Mouse (Mus musculus): Measurements from ENCODE around the gene Abhd11. TPM values are rescaled to one million over a fixed set of nuclear protein-coding genes. Genes with fewer than 3 reads are reported as not detected.
"Not testable (repeated sequence)": the region's sequence is repeated elsewhere in the genome, so short reads cannot be mapped to it uniquely, and the experiment has no call there.

Gene Abhd11
- total and polyA plus RNA-seq, 3 experiments, result 21.7 to 61.2 (median 37.2) TPM

GRCm38 (mm10) chr5:135040059-135040458 lies 31.1 kb downstream of the Abhd11 start:
- peaks cover 76% of the 10 kb centered on the region for H3K36me3 ChIP-seq (replicated peaks)
- H3K27me3 ChIP-seq (ENCODE audit: insufficient read depth, low read length), result no peaks in the 10 kb centered on the region

GRCm38 (mm10) chr5:135040777-135041176 lies 31.8 kb downstream of the Abhd11 start:
- Histone ChIP-seq H3K36me3 (replicated peaks) (peaks cover 82% of the 10 kb centered on the region), H3K9me3 (replicated peaks) (no peaks in the 10 kb centered on the region), H3K4me1 (ENCODE audit: insufficient read depth, low read depth, low read length) (peaks cover 33% of the 10 kb centered on the region), H3K4me3 (ENCODE audit: low read depth, low read length) (no peak overlapping the region), H3K27me3 (ENCODE audit: insufficient read depth, low read length) (no peaks in the 10 kb centered on the region)
- ATAC-seq (ENCODE audit: extremely low read depth, insufficient number of reproducible peaks, low FRiP score, poor library complexity, severe bottlenecking) (no peak), DNase-seq (ENCODE audit: low spot score) (no peak)
- no peak for TF ChIP-seq CTCF (IDR thresholded peaks at IDR 0.05; ENCODE audit: low read depth, low read length)
- no peak for TF ChIP-seq GATA1 (IDR thresholded peaks at IDR 0.05; ENCODE audit: borderline replicate concordance, low read length)
- no peak for TF ChIP-seq GATA2 (IDR thresholded peaks at IDR 0.05; ENCODE audit: borderline replicate concordance, low read depth, low read length)
- TF ChIP-seq TAL1 (conservative IDR thresholded peaks at IDR 0.05; ENCODE audit: low read depth, low read length), result no peak
- no peak for TF ChIP-seq POLR2AphosphoS5 (IDR thresholded peaks at IDR 0.05; ENCODE audit: insufficient replicate concordance, low read depth, low read length)

More at GRCm38 (mm10) chr5:135040059-135040458, 31.1 kb downstream of the Abhd11 start:
- DNase-seq (ENCODE audit: low spot score) (no peak), ATAC-seq (ENCODE audit: extremely low read depth, insufficient number of reproducible peaks, low FRiP score, poor library complexity, severe bottlenecking) (no peak)
- H3K4me1 ChIP-seq (ENCODE audit: insufficient read depth, low read depth, low read length), result peaks cover 33% of the 10 kb centered on the region
- H3K4me3 ChIP-seq (ENCODE audit: low read depth, low read length), result no peak overlapping the region
- TF ChIP-seq GATA2 (IDR thresholded peaks at IDR 0.05; ENCODE audit: borderline replicate concordance, low read depth, low read length) (no peak), CTCF (IDR thresholded peaks at IDR 0.05; ENCODE audit: low read depth, low read length) (no peak), GATA1 (IDR thresholded peaks at IDR 0.05; ENCODE audit: borderline replicate concordance, low read length) (no peak), TAL1 (conservative IDR thresholded peaks at IDR 0.05; ENCODE audit: low read depth, low read length) (no peak), POLR2AphosphoS5 (IDR thresholded peaks at IDR 0.05; ENCODE audit: insufficient replicate concordance, low read depth, low read length) (no peak)
- no peaks in the 10 kb centered on the region for H3K9me3 ChIP-seq (replicated peaks)

GRCm38 (mm10) chr5:135042105-135042788 lies 33.3 kb downstream of the Abhd11 start:
- no peak for DNase-seq (ENCODE audit: low spot score)
- TF ChIP-seq GATA2 (IDR thresholded peaks at IDR 0.05; ENCODE audit: borderline replicate concordance, low read depth, low read length), result no peak
- TF ChIP-seq CTCF (IDR thresholded peaks at IDR 0.05; ENCODE audit: low read depth, low read length), result no peak
- TF ChIP-seq POLR2AphosphoS5 (IDR thresholded peaks at IDR 0.05; ENCODE audit: insufficient replicate concordance, low read depth, low read length), result no peak
- no peak for TF ChIP-seq TAL1 (conservative IDR thresholded peaks at IDR 0.05; ENCODE audit: low read depth, low read length)
- no peak for TF ChIP-seq GATA1 (IDR thresholded peaks at IDR 0.05; ENCODE audit: borderline replicate concordance, low read length)
- no peak overlapping the region for H3K4me3 ChIP-seq (ENCODE audit: low read depth, low read length)

GRCm38 (mm10) chr5:135044575-135044974 lies 35.6 kb downstream of the Abhd11 start:
- Histone ChIP-seq H3K4me3 (ENCODE audit: low read depth, low read length) (no peak overlapping the region), H3K27me3 (ENCODE audit: insufficient read depth, low read length) (no peaks in the 10 kb centered on the region), H3K36me3 (replicated peaks) (peaks cover 70% of the 10 kb centered on the region), H3K9me3 (replicated peaks) (no peaks in the 10 kb centered on the region), H3K4me1 (ENCODE audit: insufficient read depth, low read depth, low read length) (peaks cover 27% of the 10 kb centered on the region)
- no peak for ATAC-seq (ENCODE audit: extremely low read depth, insufficient number of reproducible peaks, low FRiP score, poor library complexity, severe bottlenecking)
- TF ChIP-seq TAL1 (conservative IDR thresholded peaks at IDR 0.05; ENCODE audit: low read depth, low read length) (no peak), GATA1 (IDR thresholded peaks at IDR 0.05; ENCODE audit: borderline replicate concordance, low read length) (no peak), POLR2AphosphoS5 (IDR thresholded peaks at IDR 0.05; ENCODE audit: insufficient replicate concordance, low read depth, low read length) (no peak), CTCF (IDR thresholded peaks at IDR 0.05; ENCODE audit: low read depth, low read length) (no peak), GATA2 (IDR thresholded peaks at IDR 0.05; ENCODE audit: borderline replicate concordance, low read depth, low read length) (no peak)
- no peak for DNase-seq (ENCODE audit: low spot score)

More at GRCm38 (mm10) chr5:135042105-135042788, 33.3 kb downstream of the Abhd11 start:
- Histone ChIP-seq H3K4me1 (ENCODE audit: insufficient read depth, low read depth, low read length) (peaks cover 33% of the 10 kb centered on the region), H3K36me3 (replicated peaks) (peaks cover 75% of the 10 kb centered on the region), H3K27me3 (ENCODE audit: insufficient read depth, low read length) (no peaks in the 10 kb centered on the region), H3K9me3 (replicated peaks) (no peaks in the 10 kb centered on the region)
- ATAC-seq (ENCODE audit: extremely low read depth, insufficient number of reproducible peaks, low FRiP score, poor library complexity, severe bottlenecking), result no peak

GRCm38 (mm10) chr5:135048539-135048938 lies 39.6 kb downstream of the Abhd11 start:
- H3K36me3 ChIP-seq (replicated peaks), result peaks cover 77% of the 10 kb centered on the region
- H3K9me3 ChIP-seq (replicated peaks), result no peaks in the 10 kb centered on the region
- no peak overlapping the region for H3K4me3 ChIP-seq (ENCODE audit: low read depth, low read length)
- ATAC-seq (ENCODE audit: extremely low read depth, insufficient number of reproducible peaks, low FRiP score, poor library complexity, severe bottlenecking) (no peak), DNase-seq (ENCODE audit: low spot score) (no peak)
- no peaks in the 10 kb centered on the region for H3K27me3 ChIP-seq (ENCODE audit: insufficient read depth, low read length)
- TF ChIP-seq POLR2AphosphoS5 (IDR thresholded peaks at IDR 0.05; ENCODE audit: insufficient replicate concordance, low read depth, low read length), result no peak
- H3K4me1 ChIP-seq (ENCODE audit: insufficient read depth, low read depth, low read length), result peaks cover 12% of the 10 kb centered on the region

GRCm38 (mm10) chr5:135049268-135049667 lies 40.3 kb downstream of the Abhd11 start:
- not testable (repeated sequence) for ATAC-seq (ENCODE audit: extremely low read depth, insufficient number of reproducible peaks, low FRiP score, poor library complexity, severe bottlenecking); DNase-seq (ENCODE audit: low spot score); H3K9me3 ChIP-seq (replicated peaks); H3K4me3 ChIP-seq (ENCODE audit: low read depth, low read length); H3K27me3 ChIP-seq (ENCODE audit: insufficient read depth, low read length)
- Histone ChIP-seq H3K4me1 (ENCODE audit: insufficient read depth, low read depth, low read length) (peaks cover 12% of the 10 kb centered on the region), H3K36me3 (replicated peaks) (peaks cover 81% of the 10 kb centered on the region)

GRCm38 (mm10) chr5:135053356-135053755 lies 44.4 kb downstream of the Abhd11 start:
- TF ChIP-seq GATA2 (IDR thresholded peaks at IDR 0.05; ENCODE audit: borderline replicate concordance, low read depth, low read length), result no peak
- TF ChIP-seq CTCF (IDR thresholded peaks at IDR 0.05; ENCODE audit: low read depth, low read length), result no peak
- no peak for TF ChIP-seq GATA1 (IDR thresholded peaks at IDR 0.05; ENCODE audit: borderline replicate concordance, low read length)
- no peak for TF ChIP-seq TAL1 (conservative IDR thresholded peaks at IDR 0.05; ENCODE audit: low read depth, low read length)
- no peak for TF ChIP-seq POLR2AphosphoS5 (IDR thresholded peaks at IDR 0.05; ENCODE audit: insufficient replicate concordance, low read depth, low read length)

More at GRCm38 (mm10) chr5:135053356-135053755, 44.4 kb downstream of the Abhd11 start:
- ATAC-seq (ENCODE audit: extremely low read depth, insufficient number of reproducible peaks, low FRiP score, poor library complexity, severe bottlenecking) (no peak), DNase-seq (ENCODE audit: low spot score) (no peak)
- Histone ChIP-seq H3K9me3 (replicated peaks) (no peaks in the 10 kb centered on the region), H3K36me3 (replicated peaks) (peaks cover 93% of the 10 kb centered on the region), H3K27me3 (ENCODE audit: insufficient read depth, low read length) (no peaks in the 10 kb centered on the region), H3K4me1 (ENCODE audit: insufficient read depth, low read depth, low read length) (peaks cover 12% of the 10 kb centered on the region), H3K4me3 (ENCODE audit: low read depth, low read length) (no peak overlapping the region)
